Comparison of ENCODE assay signal across 8 mouse cellular contexts in genomic region chr4:135066766-135067479, GRCm38 (mm10). TPM values are rescaled to one million over a fixed set of nuclear protein-coding genes. Genes with fewer than 3 reads are reported as not detected.
A peak's percentile ranks its signal among the peaks of the same experiment; 100 is the strongest.
DNase-seq lines count a peak whose midpoint lies in the region; ATAC-seq and TF ChIP-seq lines count a peak whose summit lies in the region.

No protein-coding gene starts in this region.

- no peak for TF ChIP-seq CTCF in Patski (IDR thresholded peaks at IDR 0.05)

- 9% methylated on average over 19 of the region's 19 CpGs for WGBS in hindbrain, embryonic 13.5 days

- no peaks in the 10 kb centered on the region for H3K9me3 ChIP-seq in hindbrain, embryonic 13.5 days

- H3K36me3 ChIP-seq in hindbrain, embryonic 13.5 days = no peaks in the 10 kb centered on the region

- no peak for DNase-seq in Patski (ENCODE audit: low read depth, low spot score)
- peak; percentile 77 to 81 for DNase-seq in cerebellum, adult 18-20 months
- peak; percentile 45 to 69 for DNase-seq in frontal cortex, postnatal 10 days (ENCODE audit: low spot score in 2 of 2)
- peak; percentile 69 to 74 for DNase-seq in layer of hippocampus, postnatal 36 days
- peak; percentile 92 for DNase-seq in lung, postnatal 36 days
- peak; percentile 78 for DNase-seq in right cerebral cortex, postnatal 14 days
- DNase-seq in urinary bladder, postnatal 25 days (ENCODE audit: low spot score) = peak; percentile 82

- no peaks in the 10 kb centered on the region for H3K27me3 ChIP-seq in Patski
- no peaks in the 10 kb centered on the region for H3K27me3 ChIP-seq in hindbrain, embryonic 13.5 days

- in situ Hi-C loops in Patski (cut with MboI; ENCODE audit: low pct_unique_long_range_greater_than_20kb) = loop anchor here (5.0 kb wide), 3 partner anchors 50 to 120 kb away; no protein-coding TSS in a partner anchor

- no peak overlapping the region for H3K27ac ChIP-seq in hindbrain, embryonic 13.5 days

- H3K4me2 ChIP-seq in hindbrain, embryonic 13.5 days = no peak overlapping the region

- POLR2A ChIA-PET in Patski (lab: Charles Lee) = no interaction called here

- H3K9ac ChIP-seq in hindbrain, embryonic 13.5 days = no peak overlapping the region

- CTCF ChIA-PET in Patski (lab: Charles Lee) = interaction anchor here (1.1 to 1.6 kb wide), 2 partner anchors 20 to 53 kb away, joined by 4 to 5 read pairs; no protein-coding TSS in a partner anchor

- no peaks in the 10 kb centered on the region for H3K4me1 ChIP-seq in hindbrain, embryonic 13.5 days (replicated peaks)

- H3K4me3 ChIP-seq in hindbrain, embryonic 13.5 days = no peak overlapping the region

- ATAC-seq in Patski = peak; percentile 17
- peak; percentile 52; the same call in 1 of the 2 replicates for ATAC-seq in hindbrain, embryonic 13.5 days (ENCODE audit: low FRiP score)

RNA-seq across cellular contexts. Expression of gene Runx3, which starts 53.5 kb away (rescaled TPM):
- 8.9 TPM for polyA plus RNA-seq in Patski (2021)
- 0.10 and 0.27 TPM in 2 replicates for polyA plus RNA-seq in hindbrain, embryonic 13.5 days (2015; fragmentation: Nextera tagmentation; extraction: Ambion mirVana)
- total RNA-seq in layer of hippocampus, postnatal 36 days (2021) = not detected
